Mouse (Mus musculus) kidney, adult 2 months (tissue): ENCODE measurements around the gene Miox.

Experiments
- CTCF ChIP-seq: fragments of 200-500 bp; conservative IDR thresholded peaks from 2 replicates; pipeline ENCODE4 v1.5.1; 2011; ENCODE audit warnings: low read depth, mild to moderate bottlenecking, control low read depth, low read length, moderate library complexity, mixed read lengths; ENCODE audit not compliant: insufficient read depth, insufficient read length
- POLR2A ChIP-seq: fragments of 200-500 bp; IDR thresholded peaks from one replicate; pipeline ENCODE4 v1.6.1; 2011; ENCODE audit warnings: low read depth, low read length, control low read depth

DNA sequence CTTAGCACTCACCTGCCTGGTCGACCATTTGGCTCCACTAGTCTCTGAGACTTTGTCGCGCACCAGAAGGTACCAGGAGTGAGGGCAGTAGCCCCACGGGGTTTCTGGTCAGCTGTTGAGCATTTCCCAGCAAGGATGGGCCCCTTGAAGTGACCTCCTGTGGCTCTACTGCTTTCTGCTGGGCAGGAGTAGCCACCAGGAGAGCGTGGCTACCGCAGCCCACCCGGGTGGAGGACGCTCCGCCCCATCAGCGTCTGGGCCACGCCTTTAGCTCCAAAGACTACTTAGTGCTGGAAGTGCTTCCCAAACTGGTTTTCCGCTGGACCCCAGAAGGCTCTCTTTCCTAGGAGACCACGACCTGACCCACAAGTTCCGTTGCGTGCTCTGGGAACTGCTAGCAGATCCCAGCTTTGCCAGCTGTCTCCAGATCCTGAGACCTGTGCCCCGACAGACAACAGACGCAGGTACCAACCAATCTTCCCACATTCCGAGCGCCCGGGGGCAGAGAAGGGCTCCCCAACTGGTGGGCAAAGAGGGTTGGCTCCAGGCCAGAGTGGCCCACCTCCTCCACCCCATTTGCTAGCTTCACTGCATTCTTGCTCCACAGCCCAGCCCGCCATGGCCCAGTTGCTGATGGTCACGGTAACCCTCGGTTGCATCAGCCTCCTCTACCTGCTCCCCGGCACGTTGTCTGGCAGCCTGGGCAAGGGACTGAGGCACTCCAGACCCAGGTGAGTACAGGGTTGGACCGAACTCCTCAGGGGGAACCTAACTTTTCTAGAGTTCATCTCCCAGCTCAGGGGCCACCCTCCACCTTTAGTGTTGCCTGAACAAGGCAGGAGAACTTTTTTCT lies 11.3 kb upstream of the Miox start, which contains the start of gene Adm2:
- TF ChIP-seq CTCF (no peak), POLR2A (no peak)
